Mouse (Mus musculus) MEL (cell line): ENCODE data around the gene Plxnc1. TPM values are rescaled to one million over a fixed set of nuclear protein-coding genes. Genes with fewer than 3 reads are reported as not detected.

ENCODE experiments used
- DNase-seq: peaks from one replicate; pipeline ENCODE4 v3.0.0; 2011; ENCODE audit warnings: low read depth, low spot score
- H3K27ac ChIP-seq: 2 replicates; pipeline ENCODE4 v1.5.1; 2012; ENCODE audit warnings: low read depth, mild to moderate bottlenecking, control low read depth, low read length, moderate library complexity; ENCODE audit not compliant: control insufficient read depth
- H3K27me3 ChIP-seq, 2 experiments: fragments of 150-350 bp in 1 of 2; sonication (generic) in 1 of 2; 2 replicates each; pipeline ENCODE4 v1.6.1; 2012; ENCODE audit warnings: low read length in 2 of 2, mild to moderate bottlenecking in 2 of 2, improper control_type of control experiment in 1 of 2, moderate library complexity in 1 of 2; ENCODE audit not compliant: insufficient read depth in 2 of 2, control insufficient read depth in 1 of 2
- H3K36me3 ChIP-seq, 2 experiments: 2 replicates each; pipeline ENCODE4 v1.6.1; 2012 to 2014; ENCODE audit warnings: low read length in 2 of 2, improper control_type of control experiment in 1 of 2, inconsistent platforms in 1 of 2, mild to moderate bottlenecking in 1 of 2; ENCODE audit not compliant: insufficient read depth in 2 of 2, control insufficient read depth in 1 of 2
- H3K4me1 ChIP-seq, 2 experiments: fragments of 150-350 bp in 1 of 2; sonication (generic) in 1 of 2; 2 replicates each; pipeline ENCODE4 v1.6.1; 2012; ENCODE audit warnings: low read length in 2 of 2, improper control_type of control experiment in 1 of 2, mild to moderate bottlenecking in 1 of 2; ENCODE audit not compliant: insufficient read depth in 2 of 2, control insufficient read depth in 1 of 2
- H3K4me3 ChIP-seq, 2 experiments: fragments of 150-350 bp in 1 of 2; sonication (generic) in 1 of 2; 2 replicates each; pipeline ENCODE4 v1.5.1; 2012; ENCODE audit warnings: low read depth in 2 of 2, low read length in 2 of 2, mild to moderate bottlenecking in 2 of 2, moderate library complexity in 2 of 2, control low read depth in 1 of 2, improper control_type of control experiment in 1 of 2; ENCODE audit not compliant: control insufficient read depth in 1 of 2, insufficient read depth in 1 of 2
- H3K79me2 ChIP-seq: 2 replicates; pipeline ENCODE4 v1.6.1; 2012; ENCODE audit warnings: mild to moderate bottlenecking, low read length, moderate library complexity; ENCODE audit not compliant: control insufficient read depth, poor library complexity, insufficient read depth
- H3K9ac ChIP-seq: 2 replicates; pipeline ENCODE4 v1.6.1; 2012; ENCODE audit warnings: low read depth, mild to moderate bottlenecking, control low read depth, low read length, moderate library complexity; ENCODE audit not compliant: control insufficient read depth, poor library complexity, severe bottlenecking
- H3K9me3 ChIP-seq: fragments of 150-350 bp; sonication (generic); replicated peaks from 2 replicates; pipeline ENCODE4 v1.6.1; 2012; ENCODE audit warnings: mild to moderate bottlenecking, low read length, improper control_type of control experiment, moderate library complexity; ENCODE audit not compliant: insufficient read depth
- CTCF ChIP-seq, 3 experiments: IDR thresholded peaks in 2 of 3; conservative IDR thresholded peaks in 1 of 3; 2 replicates each; pipeline ENCODE4 v1.5.1; 2011 to 2012; ENCODE audit warnings: low read length in 3 of 3, low read depth in 2 of 3, mild to moderate bottlenecking in 2 of 3, improper control_type of control experiment in 1 of 3, inconsistent platforms in 1 of 3, mixed read lengths in 1 of 3, moderate library complexity in 1 of 3; ENCODE audit not compliant: control insufficient read depth in 1 of 3, insufficient read depth in 1 of 3, poor library complexity in 1 of 3, severe bottlenecking in 1 of 3
- E2F4 ChIP-seq: IDR thresholded peaks from 2 replicates; pipeline ENCODE4 v1.6.1; 2011; ENCODE audit warnings: low read depth, low read length, improper control_type of control experiment, borderline replicate concordance
- ELF1 ChIP-seq: IDR thresholded peaks from 2 replicates; pipeline ENCODE4 v1.6.1; 2014; ENCODE audit warnings: low read depth, mild to moderate bottlenecking, inconsistent platforms, low read length, improper control_type of control experiment, moderate library complexity
- EP300 ChIP-seq, 2 experiments: IDR thresholded peaks; 2 replicates each; pipeline ENCODE4 v1.6.1; 2011; ENCODE audit warnings: improper control_type of control experiment in 2 of 2, low read length in 2 of 2, low read depth in 1 of 2, mild to moderate bottlenecking in 1 of 2
- ETS1 ChIP-seq: IDR thresholded peaks from 2 replicates; pipeline ENCODE4 v1.6.1; 2012; ENCODE audit warnings: low read depth, mild to moderate bottlenecking, inconsistent platforms, low read length, improper control_type of control experiment, moderate library complexity
- GABPA ChIP-seq: IDR thresholded peaks from 2 replicates; pipeline ENCODE4 v1.6.1; 2012; ENCODE audit warnings: low read depth, mild to moderate bottlenecking, inconsistent platforms, low read length, improper control_type of control experiment, moderate library complexity
- GATA1 ChIP-seq: IDR thresholded peaks from 2 replicates; pipeline ENCODE4 v1.6.1; 2011; ENCODE audit warnings: low read depth, low read length, improper control_type of control experiment
- HCFC1 ChIP-seq: IDR thresholded peaks from 2 replicates; pipeline ENCODE4 v1.6.1; 2012; ENCODE audit warnings: low read depth, mild to moderate bottlenecking, inconsistent platforms, low read length, improper control_type of control experiment, moderate library complexity
- MAFK ChIP-seq: IDR thresholded peaks from 2 replicates; pipeline ENCODE4 v1.6.1; 2011; ENCODE audit warnings: low read depth, mild to moderate bottlenecking, low read length, improper control_type of control experiment, borderline replicate concordance
- MAX ChIP-seq: IDR thresholded peaks from 2 replicates; pipeline ENCODE4 v1.6.1; 2011; ENCODE audit warnings: low read length, improper control_type of control experiment
- MEF2A ChIP-seq: IDR thresholded peaks from 2 replicates; pipeline ENCODE4 v1.6.1; 2014; ENCODE audit warnings: low read depth, mild to moderate bottlenecking, inconsistent platforms, low read length, improper control_type of control experiment; ENCODE audit not compliant: poor library complexity, insufficient replicate concordance, severe bottlenecking; ENCODE audit errors: extremely low read depth
- MYB ChIP-seq: IDR thresholded peaks from 2 replicates; pipeline ENCODE4 v1.6.1; 2011; ENCODE audit warnings: mild to moderate bottlenecking, low read depth, low read length, improper control_type of control experiment
- NELFE ChIP-seq: IDR thresholded peaks from 2 replicates; pipeline ENCODE4 v1.6.1; 2011; ENCODE audit warnings: low read depth, low read length, improper control_type of control experiment
- POLR2AphosphoS2 ChIP-seq: IDR thresholded peaks from 2 replicates; pipeline ENCODE4 v1.6.1; 2011; ENCODE audit warnings: low read length, improper control_type of control experiment
- SIN3A ChIP-seq: IDR thresholded peaks from 2 replicates; pipeline ENCODE4 v1.6.1; 2012; ENCODE audit warnings: low read length, improper control_type of control experiment, inconsistent platforms
- SMC3 ChIP-seq: IDR thresholded peaks from 2 replicates; pipeline ENCODE4 v1.6.1; 2011; ENCODE audit warnings: low read depth, low read length, improper control_type of control experiment
- TAL1 ChIP-seq: IDR thresholded peaks from 2 replicates; pipeline ENCODE4 v1.6.1; 2012; ENCODE audit warnings: mild to moderate bottlenecking, inconsistent platforms, low read length, moderate library complexity, mixed read lengths
- TBP ChIP-seq: IDR thresholded peaks from 2 replicates; pipeline ENCODE4 v1.8.0; 2011; ENCODE audit warnings: low read depth, low read length, improper control_type of control experiment
- TCF12 ChIP-seq: IDR thresholded peaks from 2 replicates; pipeline ENCODE4 v1.6.1; 2014; ENCODE audit warnings: low read depth, mild to moderate bottlenecking, inconsistent platforms, low read length, improper control_type of control experiment, moderate library complexity
- UBTF ChIP-seq: IDR thresholded peaks from 2 replicates; pipeline ENCODE4 v1.6.1; 2012; ENCODE audit warnings: low read depth, mild to moderate bottlenecking, inconsistent platforms, low read length, improper control_type of control experiment, moderate library complexity, borderline replicate concordance; ENCODE audit not compliant: insufficient read depth
- ZMIZ1 ChIP-seq: IDR thresholded peaks from 2 replicates; pipeline ENCODE4 v1.6.1; 2012; ENCODE audit warnings: low read depth, mild to moderate bottlenecking, inconsistent platforms, low read length, improper control_type of control experiment, moderate library complexity
- ZNF384 ChIP-seq: IDR thresholded peaks from 2 replicates; pipeline ENCODE4 v1.6.1; 2012; ENCODE audit warnings: low read depth, mild to moderate bottlenecking, inconsistent platforms, low read length, improper control_type of control experiment
- polyA plus RNA-seq, 2 experiments: library from polyadenylated mRNA; stranded (reverse) in 1 of 2; unstranded in 1 of 2; fragments of >175 nt in 1 of 2; fragments of >200 nt in 1 of 2; gene quantifications; 2 replicates each; pipeline versions ENCODE4 v1.2.1 to v1.2.4; 2012; ENCODE audit warnings: low replicate concordance in 2 of 2, low read depth in 1 of 2; ENCODE audit not compliant: insufficient read length in 2 of 2, insufficient read depth in 1 of 2, missing spikeins in 1 of 2
- total RNA-seq: library from RNA; depleted of rRNA; stranded (reverse); fragments of 300-350 nt; gene quantifications from 2 replicates; pipeline ENCODE4 v1.2.3, GENCODE M21; 2012

The Plxnc1 gene
- total and polyA plus RNA-seq, 3 experiments = 15.1 to 30.1 TPM; not detected in 1

DNA sequence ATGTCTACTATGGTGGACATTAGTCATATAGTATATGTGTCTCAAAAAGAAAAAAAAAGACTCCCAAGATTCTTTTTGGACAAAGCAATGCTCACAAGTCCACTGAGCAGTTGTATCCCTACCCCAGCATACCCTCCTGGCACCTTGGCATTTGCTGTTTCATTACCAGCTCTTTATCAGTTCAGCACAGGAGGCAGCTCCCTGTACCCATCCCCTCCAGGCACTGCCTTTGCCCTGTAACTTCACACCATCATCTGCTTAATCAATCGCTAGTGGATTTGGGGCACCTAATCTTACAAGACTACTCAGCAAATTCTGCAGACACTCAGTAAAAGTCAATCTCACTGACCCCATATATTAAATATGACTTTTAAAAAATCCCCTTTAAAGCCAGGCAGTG is 32.1 kb downstream of the Plxnc1 start:
- H3K4me1 ChIP-seq = peaks cover 26 to 32% of the 10 kb centered on the region in 2 experiments

DNA sequence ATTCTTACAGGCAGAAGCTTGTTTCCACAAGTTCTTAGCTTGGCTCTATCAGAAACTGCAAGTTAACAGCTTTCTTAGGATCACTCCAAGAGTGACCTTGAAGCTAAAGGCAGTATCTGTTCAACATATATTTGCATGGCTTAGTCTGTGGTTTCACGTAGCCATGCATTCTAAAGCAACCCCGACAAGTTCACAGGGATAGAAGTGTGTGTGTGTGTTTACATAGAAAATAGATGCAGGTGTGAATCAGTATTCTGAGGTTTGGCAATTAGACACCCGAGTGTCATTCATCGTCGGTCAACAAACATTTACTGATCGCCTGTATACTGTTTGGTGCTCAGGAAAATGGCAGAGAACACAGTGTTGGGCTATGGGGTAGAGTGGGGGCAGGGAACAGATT is 33.5 kb downstream of the Plxnc1 start:
- no peak overlapping the region for H3K9ac ChIP-seq
- peak; percentile 18 for DNase-seq
- TF ChIP-seq GABPA = no peak
- TF ChIP-seq MEF2A = no peak
- TF ChIP-seq ZMIZ1 = no peak
- no peak for TF ChIP-seq MAX
- no peak for TF ChIP-seq POLR2AphosphoS2
- no peak for TF ChIP-seq NELFE
- TF ChIP-seq SIN3A = no peak
- TF ChIP-seq ZNF384 = no peak
- TF ChIP-seq CTCF (IDR thresholded peaks at IDR 0.05 in 2 of 3, conservative IDR thresholded peaks at IDR 0.05 in 1 of 3; ENCODE audit: control insufficient read depth in 1 of 3, insufficient read depth in 1 of 3, low read depth in 2 of 3, low read length in 3 of 3, poor library complexity in 1 of 3, severe bottlenecking in 1 of 3) = no peak
- TF ChIP-seq MAFK = no peak
- no peak for TF ChIP-seq E2F4
- H3K27ac ChIP-seq = no peak overlapping the region
- H3K9me3 ChIP-seq = no peaks in the 10 kb centered on the region
- no peaks in the 10 kb centered on the region for H3K27me3 ChIP-seq
- H3K4me1 ChIP-seq = peaks cover 26 to 29% of the 10 kb centered on the region in 2 experiments
- H3K4me3 ChIP-seq = no peak overlapping the region
- H3K36me3 ChIP-seq = peaks cover 14 to 30% of the 10 kb centered on the region in 2 experiments
- H3K79me2 ChIP-seq = no peaks in the 10 kb centered on the region

More for the DNA sequence above, 32.1 kb downstream of the Plxnc1 start:
- no peaks in the 10 kb centered on the region for H3K9me3 ChIP-seq
- peaks cover 12 to 32% of the 10 kb centered on the region in 2 experiments for H3K36me3 ChIP-seq
- H3K27me3 ChIP-seq = no peaks in the 10 kb centered on the region
- H3K9ac ChIP-seq = no peak overlapping the region
- H3K27ac ChIP-seq = no peak overlapping the region
- TF ChIP-seq ZNF384 = no peak
- no peak for TF ChIP-seq SMC3
- TF ChIP-seq TAL1 = peak; percentile 65
- no peak for TF ChIP-seq GATA1
- peak in 1 of 2 experiments; percentile 67; a peak in 3 of 4 replicates for TF ChIP-seq EP300 (IDR thresholded peaks at IDR 0.05; ENCODE audit: low read depth in 1 of 2, low read length in 2 of 2)
- no peak for TF ChIP-seq NELFE
- no peak for TF ChIP-seq ZMIZ1
- TF ChIP-seq MYB = no peak
- no peak for TF ChIP-seq HCFC1
- peak; percentile 33; the same call in 1 of the 2 replicates for TF ChIP-seq TCF12
- no peak for TF ChIP-seq UBTF
- TF ChIP-seq TBP = no peak
- TF ChIP-seq ETS1 = peak; percentile 15; the same call in 1 of the 2 replicates
- TF ChIP-seq ELF1 = no peak
- no peak overlapping the region for H3K4me3 ChIP-seq
- peak; percentile 28 for DNase-seq
- H3K79me2 ChIP-seq = no peaks in the 10 kb centered on the region
